Mouse (Mus musculus): ENCODE data around the gene Ntn1.

Gene Ntn1

GRCm38 (mm10) chr11:68381318-68381717, 19.3 kb downstream of the Ntn1 start:
- no peak for DNase-seq

GRCm38 (mm10) chr11:68378946-68379764, 21.5 kb downstream of the Ntn1 start:
- no peak for DNase-seq

- DNase-seq = no peak
Observed at GRCm38 (mm10) chr11:68378419-68378818, 22.2 kb downstream of the Ntn1 start.

GRCm38 (mm10) chr11:68373105-68373504, 27.5 kb downstream of the Ntn1 start:
- peak; percentile 94 for DNase-seq

- DNase-seq = peak; percentile 72
Observed at GRCm38 (mm10) chr11:68371609-68372008, 29.0 kb downstream of the Ntn1 start.

- DNase-seq = no peak
Observed at GRCm38 (mm10) chr11:68356901-68357300, 43.7 kb downstream of the Ntn1 start.

GRCm38 (mm10) chr11:68355561-68355960, 45.1 kb downstream of the Ntn1 start:
- DNase-seq = no peak

- DNase-seq = no peak
Observed at GRCm38 (mm10) chr11:68354848-68355247, 45.8 kb downstream of the Ntn1 start.

GRCm38 (mm10) chr11:68352236-68352635, 48.4 kb downstream of the Ntn1 start:
- DNase-seq = no peak

- no peak for DNase-seq
Observed at GRCm38 (mm10) chr11:68348851-68349250, 51.8 kb downstream of the Ntn1 start.

- DNase-seq = no peak
Observed at GRCm38 (mm10) chr11:68348083-68348482, 52.5 kb downstream of the Ntn1 start.

- peak; percentile 66 for DNase-seq
Observed at GRCm38 (mm10) chr11:68347508-68347907, 53.1 kb downstream of the Ntn1 start.

- no peak for DNase-seq
Observed at GRCm38 (mm10) chr11:68346099-68346498, 54.5 kb downstream of the Ntn1 start.

GRCm38 (mm10) chr11:68344221-68344620, 56.4 kb downstream of the Ntn1 start:
- DNase-seq = no peak

GRCm38 (mm10) chr11:68342761-68343160, 57.9 kb downstream of the Ntn1 start:
- no peak for DNase-seq

GRCm38 (mm10) chr11:68342003-68342400, 58.6 kb downstream of the Ntn1 start:
- no peak for DNase-seq

- no peak for DNase-seq
Observed at GRCm38 (mm10) chr11:68341111-68342002, 59.3 kb downstream of the Ntn1 start.

- DNase-seq = no peak
Observed at GRCm38 (mm10) chr11:68340366-68340765, 60.3 kb downstream of the Ntn1 start.

GRCm38 (mm10) chr11:68339856-68340255, 60.8 kb downstream of the Ntn1 start:
- DNase-seq = no peak

GRCm38 (mm10) chr11:68339331-68339730, 61.3 kb downstream of the Ntn1 start:
- no peak for DNase-seq

- no peak for DNase-seq
Observed at GRCm38 (mm10) chr11:68331676-68332265, 68.9 kb downstream of the Ntn1 start.

GRCm38 (mm10) chr11:68331117-68331437, 69.5 kb downstream of the Ntn1 start:
- peak; percentile 68 for DNase-seq

- no peak for DNase-seq
Observed at GRCm38 (mm10) chr11:68330398-68331116, 70.1 kb downstream of the Ntn1 start.
